ENCODE assay signal across 9 mouse cellular contexts in genomic region chr9:44965833-44966466, GRCm38 (mm10). TPM values are rescaled to one million over a fixed set of nuclear protein-coding genes. Genes with fewer than 3 reads are reported as not detected.
DNase-seq lines count a peak whose midpoint lies in the region; ATAC-seq and TF ChIP-seq lines count a peak whose summit lies in the region.
"Had no signal": no experiment of that assay in that cellular context is flagged by ENCODE, and none has a peak within 500 bp of the region (broad histone marks: within the 10 kb centered on the region; RNA-seq: fewer than 3 reads in every experiment).

No protein-coding gene starts in this region.

- peak; percentile 48; the same call in 1 of the 2 replicates for ATAC-seq in neural tube, embryonic 11.5 days (ENCODE audit: insufficient read depth, low FRiP score, low TSS enrichment)
- ATAC-seq in limb, embryonic 15.5 days (ENCODE audit: insufficient number of reproducible peaks, low FRiP score, low TSS enrichment, low read depth), result no peak
- ATAC-seq in stomach, postnatal 0 days (ENCODE audit: low FRiP score, low TSS enrichment), result no peak

- H3K4me1 ChIP-seq in cerebellum, adult 2 months (ENCODE audit: control insufficient read depth, insufficient read depth, low read length), result no peaks in the 10 kb centered on the region
- peaks cover 11% of the 10 kb centered on the region for H3K4me1 ChIP-seq in neural tube, embryonic 11.5 days (ENCODE audit: control insufficient read depth, insufficient read depth, low read length)
- H3K4me1 ChIP-seq in limb, embryonic 15.5 days, result peaks cover 16% of the 10 kb centered on the region
- H3K4me1 ChIP-seq in stomach, postnatal 0 days (replicated peaks; ENCODE audit: control insufficient read depth, insufficient read depth), result no peaks in the 10 kb centered on the region; the same call in 1 of the 2 replicates

- H3K9ac ChIP-seq in neural tube, embryonic 11.5 days (ENCODE audit: low read length), result no peak overlapping the region
- H3K9ac ChIP-seq in limb, embryonic 15.5 days, result no peak overlapping the region
- peak overlapping the region; percentile 50; the same call in 1 of the 2 replicates for H3K9ac ChIP-seq in stomach, postnatal 0 days (ENCODE audit: low read length)

- H3K4me2 ChIP-seq in neural tube, embryonic 11.5 days (ENCODE audit: low read depth), result peak overlapping the region; percentile 60
- H3K4me2 ChIP-seq in limb, embryonic 15.5 days, result peak overlapping the region; percentile 71
- peak overlapping the region; percentile 59 for H3K4me2 ChIP-seq in stomach, postnatal 0 days (replicated peaks; ENCODE audit: low read depth)

- no peak overlapping the region for H3K27ac ChIP-seq in cerebellum, adult 2 months (ENCODE audit: insufficient read depth, low read length)
- H3K27ac ChIP-seq in neural tube, embryonic 11.5 days (ENCODE audit: low read depth, low read length), result no peak overlapping the region
- H3K27ac ChIP-seq in limb, embryonic 15.5 days, result peak overlapping the region; percentile 79
- H3K27ac ChIP-seq in stomach, postnatal 0 days (replicated peaks), result peak overlapping the region; percentile 69

- intact Hi-C loops in left cerebral cortex, postnatal 4 days (cut with DNase I), result loop anchor here (5.0 kb wide), 2 partner anchors 81 to 84 kb away; partner anchors contain the start of gene Kmt2a

- no peak for TF ChIP-seq POLR2A in cerebellum, adult 2 months (IDR thresholded peaks at IDR 0.05; ENCODE audit: borderline replicate concordance, insufficient read depth, low read length)

- TF ChIP-seq EP300 in stomach, postnatal 0 days (optimal IDR thresholded peaks at IDR 0.05), result no peak

- no peaks in the 10 kb centered on the region for H3K27me3 ChIP-seq in cerebellum, adult 2 months (ENCODE audit: control insufficient read depth, insufficient read depth, low read length)
- no peaks in the 10 kb centered on the region for H3K27me3 ChIP-seq in neural tube, embryonic 11.5 days (ENCODE audit: control insufficient read depth, insufficient read depth, low read length)
- peaks cover 5% of the 10 kb centered on the region; the same call in 1 of the 2 replicates for H3K27me3 ChIP-seq in limb, embryonic 15.5 days
- no peaks in the 10 kb centered on the region for H3K27me3 ChIP-seq in stomach, postnatal 0 days (ENCODE audit: control insufficient read depth, insufficient read depth, low read length)

- WGBS in cerebellum, adult 2 months, result 10% methylated on average over 10 of the region's 10 CpGs
- WGBS in neural tube, embryonic 11.5 days, result 17% methylated on average over 10 of the region's 10 CpGs
- WGBS in limb, embryonic 15.5 days, result 15% methylated on average over 10 of the region's 10 CpGs
- 12% methylated on average over 10 of the region's 10 CpGs for WGBS in stomach, postnatal 0 days

- no peaks in the 10 kb centered on the region for H3K36me3 ChIP-seq in neural tube, embryonic 11.5 days (ENCODE audit: control insufficient read depth, insufficient read depth, low read length)
- H3K36me3 ChIP-seq in limb, embryonic 15.5 days, result peaks cover 17% of the 10 kb centered on the region
- H3K36me3 ChIP-seq in stomach, postnatal 0 days (ENCODE audit: control insufficient read depth, insufficient read depth, low read length), result peaks cover 5% of the 10 kb centered on the region

- DNase-seq in cerebellum, adult 2 months, result no peak
- no peak for DNase-seq in cerebellum, postnatal 4 days (ENCODE audit: low spot score in 2 of 2)
- DNase-seq in neural tube, embryonic 11.5 days (ENCODE audit: low spot score), result no peak
- no peak for DNase-seq in neural tube, embryonic 10.5 days (ENCODE audit: extremely low spot score, low spot score)
- no peak for DNase-seq in stomach, postnatal 0 days (ENCODE audit: low spot score)
- DNase-seq in left cerebral cortex, postnatal 4 days, result no peak
- DNase-seq in thymus, postnatal 14 days, result no peak

- peak overlapping the region; percentile 71 for H3K4me3 ChIP-seq in cerebellum, adult 2 months (replicated peaks; ENCODE audit: insufficient read depth, low read depth, low read length)
- H3K4me3 ChIP-seq in neural tube, embryonic 11.5 days (ENCODE audit: low read depth, low read length), result peak overlapping the region; percentile 82
- H3K4me3 ChIP-seq in limb, embryonic 15.5 days, result peak overlapping the region; percentile 85
- peak overlapping the region; percentile 84 for H3K4me3 ChIP-seq in stomach, postnatal 0 days (ENCODE audit: low read depth, low read length)

- H3K9me3 ChIP-seq in neural tube, embryonic 11.5 days (ENCODE audit: control insufficient read depth, low read length), result no peaks in the 10 kb centered on the region
- no peaks in the 10 kb centered on the region for H3K9me3 ChIP-seq in limb, embryonic 15.5 days
- H3K9me3 ChIP-seq in stomach, postnatal 0 days (ENCODE audit: control insufficient read depth, low read length), result no peaks in the 10 kb centered on the region

- no peak for TF ChIP-seq CTCF in cerebellum, adult 2 months (IDR thresholded peaks at IDR 0.05; ENCODE audit: borderline replicate concordance, insufficient read depth, low read depth, low read length)
- TF ChIP-seq CTCF in stomach, postnatal 0 days (IDR thresholded peaks at IDR 0.05; ENCODE audit: low read depth), result no peak

RNA-seq across cellular contexts. Expression of gene Ube4a, which starts 0.6 kb away (rescaled TPM):
- 34.7 and 37.4 TPM in 2 replicates for polyA plus RNA-seq in cerebellum, adult 2 months (2012; rRNA removed)
- polyA plus RNA-seq in neural tube, embryonic 11.5 days (2014; fragmentation: Nextera tagmentation; extraction: Ambion mirVana), result 38.2 and 38.3 TPM in 2 replicates
- polyA plus RNA-seq in limb, embryonic 15.5 days (2015; fragmentation: Nextera tagmentation; extraction: Ambion mirVana), result 23.9 and 24.8 TPM in 2 replicates
- 11.7 and 14.3 TPM in 2 replicates for polyA plus RNA-seq in stomach, postnatal 0 days (2015; fragmentation: Nextera tagmentation; extraction: Ambion mirVana)
- total RNA-seq in left cerebral cortex, postnatal 4 days (2021), result 100 to 1,000 TPM in 1 of 2 experiments, 10 to 100 TPM in 1; 95.1 to 104 TPM

RNA-seq across cellular contexts. Expression of gene Cd3g, which starts 14.3 kb away (rescaled TPM):
- polyA plus RNA-seq in cerebellum, adult 2 months (2012; rRNA removed), result not detected in 2 replicates
- not detected in 2 replicates for polyA plus RNA-seq in neural tube, embryonic 11.5 days (2014; fragmentation: Nextera tagmentation; extraction: Ambion mirVana)
- 0.51 and 0.76 TPM in 2 replicates for polyA plus RNA-seq in limb, embryonic 15.5 days (2015; fragmentation: Nextera tagmentation; extraction: Ambion mirVana)
- 0.16 and 0.39 TPM in 2 replicates for polyA plus RNA-seq in stomach, postnatal 0 days (2015; fragmentation: Nextera tagmentation; extraction: Ambion mirVana)
- not detected for total RNA-seq in left cerebral cortex, postnatal 4 days (2021)

RNA-seq across cellular contexts. Expression of gene Cd3d, which starts 15.6 kb away (rescaled TPM):
- polyA plus RNA-seq in cerebellum, adult 2 months (2012; rRNA removed), result 0.08 and 0.10 TPM in 2 replicates
- polyA plus RNA-seq in neural tube, embryonic 11.5 days (2014; fragmentation: Nextera tagmentation; extraction: Ambion mirVana), result not detected in 2 replicates
- 0.28 TPM in 1 of 2 replicates, not detected in the other for polyA plus RNA-seq in limb, embryonic 15.5 days (2015; fragmentation: Nextera tagmentation; extraction: Ambion mirVana)
- polyA plus RNA-seq in stomach, postnatal 0 days (2015; fragmentation: Nextera tagmentation; extraction: Ambion mirVana), result 0.15 TPM in 1 of 2 replicates, not detected in the other
- not detected for total RNA-seq in left cerebral cortex, postnatal 4 days (2021)

RNA-seq across cellular contexts. Expression of gene Cd3e, which starts 43.5 kb away (rescaled TPM):
- 0.05 and 0.27 TPM in 2 replicates for polyA plus RNA-seq in cerebellum, adult 2 months (2012; rRNA removed)
- polyA plus RNA-seq in neural tube, embryonic 11.5 days (2014; fragmentation: Nextera tagmentation; extraction: Ambion mirVana), result not detected in 2 replicates
- 0.38 and 0.45 TPM in 2 replicates for polyA plus RNA-seq in limb, embryonic 15.5 days (2015; fragmentation: Nextera tagmentation; extraction: Ambion mirVana)
- 0.18 TPM in 1 of 2 replicates, not detected in the other for polyA plus RNA-seq in stomach, postnatal 0 days (2015; fragmentation: Nextera tagmentation; extraction: Ambion mirVana)
- not detected for total RNA-seq in left cerebral cortex, postnatal 4 days (2021)
- total RNA-seq: common myeloid progenitor, adult 5-6 weeks had no signal

RNA-seq across cellular contexts. Expression of gene Atp5l, which starts 45.4 kb away (rescaled TPM):
- 989 and 996 TPM in 2 replicates for polyA plus RNA-seq in cerebellum, adult 2 months (2012; rRNA removed)
- 555 and 597 TPM in 2 replicates for polyA plus RNA-seq in neural tube, embryonic 11.5 days (2014; fragmentation: Nextera tagmentation; extraction: Ambion mirVana)
- polyA plus RNA-seq in limb, embryonic 15.5 days (2015; fragmentation: Nextera tagmentation; extraction: Ambion mirVana), result 568 and 652 TPM in 2 replicates
- polyA plus RNA-seq in stomach, postnatal 0 days (2015; fragmentation: Nextera tagmentation; extraction: Ambion mirVana), result 1,024 and 1,071 TPM in 2 replicates
- 100 to 1,000 TPM; 325 to 329 TPM for total RNA-seq in left cerebral cortex, postnatal 4 days (2021)

Comparison
In these comparisons a context has a peak if more than half of its experiments do, and no peak if none do; other contexts are left out.
1. H3K27ac ChIP-seq: peak in limb, embryonic 15.5 days (single experiment) and stomach, postnatal 0 days (single experiment); none in cerebellum, adult 2 months (single experiment) and neural tube, embryonic 11.5 days (single experiment).
2. Peak in every context shown above with its lines, with median percentiles within 50 percentile points of each other: H3K4me3 ChIP-seq and H3K4me2 ChIP-seq.